Mouse (Mus musculus): ENCODE results near the gene Dpysl4. TPM values are rescaled to one million over a fixed set of nuclear protein-coding genes. Genes with fewer than 3 reads are reported as not detected.

The Dpysl4 gene
- polyA plus RNA-seq, 1 experiment from 2014 or later = 5.4 TPM

GRCm38 (mm10) chr7:139131538-139131937, 45.7 kb downstream of the Dpysl4 start:
- WGBS = 61% methylated on average over 8 of the region's 8 CpGs
- H3K9ac ChIP-seq = no peak overlapping the region
- H3K4me3 ChIP-seq = no peak overlapping the region
- no peak overlapping the region for H3K27ac ChIP-seq
- no peak for ATAC-seq (ENCODE audit: borderline replicate concordance, extremely low read depth, low FRiP score, low TSS enrichment)
- H3K4me2 ChIP-seq = no peak overlapping the region
- no peaks in the 10 kb centered on the region for H3K36me3 ChIP-seq
- H3K9me3 ChIP-seq = no peaks in the 10 kb centered on the region
- H3K4me1 ChIP-seq = no peaks in the 10 kb centered on the region
- no peaks in the 10 kb centered on the region for H3K27me3 ChIP-seq

- Histone ChIP-seq H3K4me1 (no peaks in the 10 kb centered on the region), H3K4me2 (no peak overlapping the region), H3K4me3 (no peak overlapping the region), H3K9ac (no peak overlapping the region), H3K27ac (no peak overlapping the region), H3K9me3 (no peaks in the 10 kb centered on the region), H3K36me3 (no peaks in the 10 kb centered on the region), H3K27me3 (no peaks in the 10 kb centered on the region)
- no peak for ATAC-seq (ENCODE audit: borderline replicate concordance, extremely low read depth, low FRiP score, low TSS enrichment)
- 62% methylated on average over 3 of the region's 3 CpGs for WGBS
Observed at GRCm38 (mm10) chr7:139133446-139133845, 47.6 kb downstream of the Dpysl4 start.

- WGBS = 75% methylated on average over 5 of the region's 5 CpGs
- Histone ChIP-seq H3K9me3 (no peaks in the 10 kb centered on the region), H3K36me3 (no peaks in the 10 kb centered on the region), H3K27ac (no peak overlapping the region), H3K4me2 (no peak overlapping the region), H3K4me3 (no peak overlapping the region), H3K27me3 (no peaks in the 10 kb centered on the region), H3K9ac (no peak overlapping the region), H3K4me1 (no peaks in the 10 kb centered on the region)
- no peak for ATAC-seq (ENCODE audit: borderline replicate concordance, extremely low read depth, low FRiP score, low TSS enrichment)
Observed at GRCm38 (mm10) chr7:139135236-139135635, 49.4 kb downstream of the Dpysl4 start.

- no peak overlapping the region for H3K4me2 ChIP-seq
- H3K27ac ChIP-seq = no peak overlapping the region
- WGBS = 50% methylated on average over 5 of the region's 5 CpGs
- no peaks in the 10 kb centered on the region for H3K9me3 ChIP-seq
- no peaks in the 10 kb centered on the region for H3K27me3 ChIP-seq
- no peaks in the 10 kb centered on the region for H3K4me1 ChIP-seq
- no peaks in the 10 kb centered on the region for H3K36me3 ChIP-seq
- H3K4me3 ChIP-seq = no peak overlapping the region
- ATAC-seq (ENCODE audit: borderline replicate concordance, extremely low read depth, low FRiP score, low TSS enrichment) = no peak
- H3K9ac ChIP-seq = no peak overlapping the region
Observed at GRCm38 (mm10) chr7:139136906-139137491, 51.2 kb downstream of the Dpysl4 start.

- ATAC-seq (ENCODE audit: borderline replicate concordance, extremely low read depth, low FRiP score, low TSS enrichment) = no peak
- no peaks in the 10 kb centered on the region for H3K9me3 ChIP-seq
- WGBS = 32% methylated on average over 11 of the region's 11 CpGs
- no peaks in the 10 kb centered on the region for H3K27me3 ChIP-seq
- no peaks in the 10 kb centered on the region for H3K4me1 ChIP-seq
- no peak overlapping the region for H3K27ac ChIP-seq
- no peak overlapping the region for H3K9ac ChIP-seq
- no peaks in the 10 kb centered on the region for H3K36me3 ChIP-seq
- H3K4me2 ChIP-seq = no peak overlapping the region
- no peak overlapping the region for H3K4me3 ChIP-seq
Observed at GRCm38 (mm10) chr7:139139921-139140461, 54.2 kb downstream of the Dpysl4 start.

GRCm38 (mm10) chr7:139143785-139144184, 58.0 kb downstream of the Dpysl4 start:
- H3K4me2 ChIP-seq = no peak overlapping the region
- no peak overlapping the region for H3K4me3 ChIP-seq
- WGBS = 44% methylated on average over 1 of the region's 1 CpGs
- H3K27me3 ChIP-seq = no peaks in the 10 kb centered on the region
- H3K36me3 ChIP-seq = no peaks in the 10 kb centered on the region
- H3K9ac ChIP-seq = no peak overlapping the region
- no peaks in the 10 kb centered on the region for H3K9me3 ChIP-seq
- peaks cover 5% of the 10 kb centered on the region; the same call in 1 of the 2 replicates for H3K4me1 ChIP-seq
- no peak for ATAC-seq (ENCODE audit: borderline replicate concordance, extremely low read depth, low FRiP score, low TSS enrichment)
- no peak overlapping the region for H3K27ac ChIP-seq

- Histone ChIP-seq H3K4me2 (no peak overlapping the region), H3K36me3 (no peaks in the 10 kb centered on the region), H3K27me3 (no peaks in the 10 kb centered on the region), H3K27ac (no peak overlapping the region), H3K9ac (no peak overlapping the region), H3K4me3 (no peak overlapping the region), H3K9me3 (no peaks in the 10 kb centered on the region), H3K4me1 (peaks cover 5% of the 10 kb centered on the region; the same call in 1 of the 2 replicates)
- 53% methylated on average over 7 of the region's 7 CpGs for WGBS
- ATAC-seq (ENCODE audit: borderline replicate concordance, extremely low read depth, low FRiP score, low TSS enrichment) = no peak
Observed at GRCm38 (mm10) chr7:139145891-139146290, 60.1 kb downstream of the Dpysl4 start.

GRCm38 (mm10) chr7:139147360-139147759, 61.6 kb downstream of the Dpysl4 start:
- H3K4me3 ChIP-seq = no peak overlapping the region
- H3K27me3 ChIP-seq = no peaks in the 10 kb centered on the region
- no peak overlapping the region for H3K9ac ChIP-seq
- 14% methylated on average over 4 of the region's 4 CpGs for WGBS
- no peaks in the 10 kb centered on the region for H3K9me3 ChIP-seq
- H3K4me2 ChIP-seq = no peak overlapping the region
- H3K27ac ChIP-seq = no peak overlapping the region
- no peaks in the 10 kb centered on the region for H3K36me3 ChIP-seq
- ATAC-seq (ENCODE audit: borderline replicate concordance, extremely low read depth, low FRiP score, low TSS enrichment) = no peak
- H3K4me1 ChIP-seq = peaks cover 5% of the 10 kb centered on the region; the same call in 1 of the 2 replicates

GRCm38 (mm10) chr7:139149373-139149772, 63.6 kb downstream of the Dpysl4 start:
- WGBS = 29% methylated on average over 7 of the region's 7 CpGs

GRCm38 (mm10) chr7:139151116-139151515, 65.3 kb downstream of the Dpysl4 start:
- peak; percentile 67; the same call in 1 of the 2 replicates for ATAC-seq (ENCODE audit: borderline replicate concordance, extremely low read depth, low FRiP score, low TSS enrichment)
- no peak overlapping the region for H3K9ac ChIP-seq
- peaks cover 5% of the 10 kb centered on the region; the same call in 1 of the 2 replicates for H3K4me1 ChIP-seq
- H3K4me3 ChIP-seq = no peak overlapping the region
- H3K9me3 ChIP-seq = no peaks in the 10 kb centered on the region
- 27% methylated on average over 10 of the region's 10 CpGs for WGBS
- H3K27ac ChIP-seq = no peak overlapping the region
- H3K4me2 ChIP-seq = no peak overlapping the region
- H3K27me3 ChIP-seq = no peaks in the 10 kb centered on the region
- H3K36me3 ChIP-seq = no peaks in the 10 kb centered on the region

More at GRCm38 (mm10) chr7:139149373-139149772, 63.6 kb downstream of the Dpysl4 start:
- H3K27ac ChIP-seq = no peak overlapping the region
- no peak overlapping the region for H3K4me2 ChIP-seq
- H3K9me3 ChIP-seq = no peaks in the 10 kb centered on the region
- H3K9ac ChIP-seq = no peak overlapping the region
- no peak for ATAC-seq (ENCODE audit: borderline replicate concordance, extremely low read depth, low FRiP score, low TSS enrichment)
- no peaks in the 10 kb centered on the region for H3K27me3 ChIP-seq
- no peaks in the 10 kb centered on the region for H3K36me3 ChIP-seq
- no peak overlapping the region for H3K4me3 ChIP-seq
- H3K4me1 ChIP-seq = peaks cover 5% of the 10 kb centered on the region; the same call in 1 of the 2 replicates

Measured in lung, embryonic 15.5 days (tissue).